Mouse (Mus musculus): ENCODE results near the gene Gm20388. TPM values are rescaled to one million over a fixed set of nuclear protein-coding genes. Genes with fewer than 3 reads are reported as not detected.

Gene Gm20388
- total RNA-seq, 1 experiment = 27.0 TPM

DNA sequence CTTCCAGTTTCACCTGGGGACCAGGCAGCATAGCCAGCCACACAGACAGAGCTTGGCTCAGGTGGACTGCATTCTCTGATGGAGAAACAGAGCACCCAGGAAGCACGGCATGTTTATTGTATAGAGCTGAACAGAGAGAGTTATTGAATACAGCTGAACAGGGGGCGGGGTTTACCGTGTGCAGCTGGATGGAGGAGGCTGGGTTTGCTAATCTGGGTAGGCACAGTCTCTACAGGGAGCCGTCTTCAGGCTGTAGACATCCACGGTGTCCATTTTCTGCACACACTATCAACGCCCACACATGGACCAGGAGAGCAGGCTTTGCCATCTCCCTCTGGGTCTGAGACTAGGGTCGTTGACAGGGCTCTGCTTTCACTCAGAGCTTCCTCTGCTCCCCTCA, 2363.2 kb downstream of the Gm20388 start:
- Histone ChIP-seq H3K27ac (ENCODE audit: insufficient read depth, low read depth, low read length, poor library complexity, severe bottlenecking) (no peak overlapping the region), H3K36me3 (ENCODE audit: control insufficient read depth, insufficient read depth, low read length, poor library complexity, severe bottlenecking) (no peaks in the 10 kb centered on the region), H3K9ac (ENCODE audit: insufficient read depth, low read depth, low read length, poor library complexity, severe bottlenecking) (no peak overlapping the region), H3K4me1 (ENCODE audit: control insufficient read depth in 2 of 2, insufficient read depth in 2 of 2, low read length in 2 of 2, poor library complexity in 1 of 2) (peaks cover 0 to 6% of the 10 kb centered on the region in 2 experiments; a peak in 2 of 4 replicates), H3K9me3 (ENCODE audit: control insufficient read depth, insufficient read depth, low read depth, low read length) (no peaks in the 10 kb centered on the region), H3K4me3 (ENCODE audit: insufficient read depth in 1 of 2, low read depth in 1 of 2, low read length in 2 of 2, poor library complexity in 1 of 2, severe bottlenecking in 1 of 2) (no peak overlapping the region)
- in situ Hi-C loops (cut with MboI; ENCODE audit: low sequenced_read_pairs in 2 of 2, unreplicated experiment in 2 of 2) = loop anchor here in 1 of 2 experiments (10.0 kb wide), 1 partner anchor 61 kb away; no protein-coding TSS in a partner anchor
- no peak for DNase-seq (ENCODE audit: low read depth, low spot score)
- no peak for TF ChIP-seq ZNF384 (IDR thresholded peaks at IDR 0.05; ENCODE audit: low read depth, low read length)
- TF ChIP-seq MAFK (IDR thresholded peaks at IDR 0.05; ENCODE audit: insufficient read depth, low read depth, low read length) = no peak
- no peak for TF ChIP-seq HCFC1 (IDR thresholded peaks at IDR 0.05; ENCODE audit: borderline replicate concordance, insufficient read depth, low read length)
- TF ChIP-seq ZC3H11A (IDR thresholded peaks at IDR 0.05; ENCODE audit: borderline replicate concordance, low read depth, low read length) = no peak
- no peak for TF ChIP-seq CHD2 (IDR thresholded peaks at IDR 0.05; ENCODE audit: low read depth, low read length)

DNA sequence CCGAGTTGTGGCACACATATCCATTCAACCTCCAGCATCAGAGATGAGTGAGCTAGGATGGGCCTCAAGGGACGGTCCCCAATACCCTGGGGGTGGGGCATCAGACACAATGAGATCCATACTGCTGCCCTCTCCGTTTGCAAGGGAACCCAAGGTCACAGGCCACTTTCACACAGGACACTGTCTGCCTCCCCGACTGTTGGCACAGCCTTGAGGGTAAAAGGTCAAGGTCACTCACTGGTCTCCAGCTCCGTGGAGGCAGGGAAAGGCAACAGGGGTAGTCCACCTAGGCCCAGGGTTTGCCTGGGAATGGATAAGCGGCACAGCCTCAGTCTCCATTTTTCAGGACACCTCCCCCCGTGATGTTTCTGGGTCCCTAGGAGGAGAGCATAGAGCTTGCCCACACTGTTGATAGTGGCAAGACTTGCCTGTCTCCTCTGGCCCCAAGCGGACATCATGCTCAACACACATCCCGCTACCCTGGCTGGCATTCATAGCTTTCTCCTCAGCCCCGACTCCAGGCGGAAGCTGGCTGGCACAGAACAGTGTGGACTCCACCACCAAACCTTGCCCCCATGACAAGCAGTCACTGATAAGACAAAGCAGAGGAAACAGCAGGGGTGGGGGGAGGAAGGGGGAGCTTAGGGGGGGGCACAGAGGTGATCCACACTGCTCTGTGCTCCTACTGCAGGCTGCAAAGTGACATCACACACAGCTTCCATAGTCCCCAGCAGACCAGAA, 2364.2 kb downstream of the Gm20388 start:
- no peak overlapping the region for H3K9ac ChIP-seq (ENCODE audit: insufficient read depth, low read depth, low read length, poor library complexity, severe bottlenecking)
- H3K36me3 ChIP-seq (ENCODE audit: control insufficient read depth, insufficient read depth, low read length, poor library complexity, severe bottlenecking) = no peaks in the 10 kb centered on the region
- H3K27ac ChIP-seq (ENCODE audit: insufficient read depth, low read depth, low read length, poor library complexity, severe bottlenecking) = no peak overlapping the region
- peaks cover 0 to 5% of the 10 kb centered on the region in 2 experiments; a peak in 1 of 4 replicates for H3K4me1 ChIP-seq (ENCODE audit: control insufficient read depth in 2 of 2, insufficient read depth in 2 of 2, low read length in 2 of 2, poor library complexity in 1 of 2)
- in situ Hi-C loops (cut with MboI; ENCODE audit: low sequenced_read_pairs in 2 of 2, unreplicated experiment in 2 of 2) = loop anchor here in 1 of 2 experiments (10.0 kb wide), 1 partner anchor 60 kb away; no protein-coding TSS in a partner anchor
- no peak for DNase-seq (ENCODE audit: low read depth, low spot score)
- no peaks in the 10 kb centered on the region for H3K9me3 ChIP-seq (ENCODE audit: control insufficient read depth, insufficient read depth, low read depth, low read length)
- no peak overlapping the region for H3K4me3 ChIP-seq (ENCODE audit: insufficient read depth in 1 of 2, low read depth in 1 of 2, low read length in 2 of 2, poor library complexity in 1 of 2, severe bottlenecking in 1 of 2)
- TF ChIP-seq ZC3H11A (IDR thresholded peaks at IDR 0.05; ENCODE audit: borderline replicate concordance, low read depth, low read length) = no peak
- TF ChIP-seq HCFC1 (IDR thresholded peaks at IDR 0.05; ENCODE audit: borderline replicate concordance, insufficient read depth, low read length) = no peak
- TF ChIP-seq CHD2 (IDR thresholded peaks at IDR 0.05; ENCODE audit: low read depth, low read length) = no peak
- TF ChIP-seq ZNF384 (IDR thresholded peaks at IDR 0.05; ENCODE audit: low read depth, low read length) = no peak
- no peak for TF ChIP-seq MAFK (IDR thresholded peaks at IDR 0.05; ENCODE audit: insufficient read depth, low read depth, low read length)

- no peak overlapping the region for H3K27ac ChIP-seq (ENCODE audit: insufficient read depth, low read depth, low read length, poor library complexity, severe bottlenecking)
- TF ChIP-seq ZNF384 (IDR thresholded peaks at IDR 0.05; ENCODE audit: low read depth, low read length) = no peak
- TF ChIP-seq MAFK (IDR thresholded peaks at IDR 0.05; ENCODE audit: insufficient read depth, low read depth, low read length) = no peak
- no peak for TF ChIP-seq ZC3H11A (IDR thresholded peaks at IDR 0.05; ENCODE audit: borderline replicate concordance, low read depth, low read length)
- TF ChIP-seq HCFC1 (IDR thresholded peaks at IDR 0.05; ENCODE audit: borderline replicate concordance, insufficient read depth, low read length) = no peak
Measured at GRCm38 (mm10) chr8:122276308-122276707, 2365.7 kb downstream of the Gm20388 start.

DNA sequence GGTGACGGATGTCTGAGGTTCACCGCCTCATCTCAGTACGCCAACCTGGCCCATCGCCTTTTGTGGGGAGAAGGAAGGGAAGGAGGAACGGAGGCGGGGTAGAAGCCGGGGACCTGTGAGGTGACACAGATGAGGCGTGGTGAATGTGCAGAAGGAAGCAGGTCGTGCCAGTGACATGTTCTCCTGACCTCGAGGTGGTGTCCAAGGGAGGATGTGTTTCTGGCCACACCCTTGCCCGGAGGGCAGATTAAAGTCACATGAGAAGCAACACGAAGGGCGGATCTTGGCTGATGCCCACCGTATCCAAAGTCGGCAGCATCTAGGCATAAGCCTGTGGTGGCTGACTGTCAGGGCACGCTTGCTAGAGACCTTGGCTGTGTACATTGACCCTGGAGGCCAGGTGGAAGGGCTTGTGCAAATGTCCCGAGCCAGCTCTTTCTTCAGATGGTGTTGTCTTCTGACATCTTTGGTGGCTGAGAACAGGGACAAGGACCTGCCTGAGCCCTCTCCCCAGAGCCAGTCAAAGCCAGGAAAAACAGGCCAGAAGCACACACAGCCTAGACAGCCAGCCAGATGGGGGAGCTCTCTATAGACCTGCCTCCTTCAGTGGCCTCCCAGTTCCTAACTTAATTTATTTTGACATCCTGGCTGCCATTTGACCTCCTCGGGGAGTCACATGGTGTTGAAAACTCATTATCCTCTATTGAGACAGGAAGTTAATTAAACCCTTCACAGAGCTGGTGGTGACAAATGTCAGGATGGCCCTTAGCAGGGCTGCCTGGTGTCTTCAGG, 2366.8 kb downstream of the Gm20388 start:
- DNase-seq (ENCODE audit: low read depth, low spot score) = no peak
- Histone ChIP-seq H3K36me3 (ENCODE audit: control insufficient read depth, insufficient read depth, low read length, poor library complexity, severe bottlenecking) (no peaks in the 10 kb centered on the region), H3K9ac (ENCODE audit: insufficient read depth, low read depth, low read length, poor library complexity, severe bottlenecking) (peak overlapping the region; percentile 37; the same call in 1 of the 2 replicates), H3K9me3 (ENCODE audit: control insufficient read depth, insufficient read depth, low read depth, low read length) (no peaks in the 10 kb centered on the region), H3K4me3 (ENCODE audit: insufficient read depth in 1 of 2, low read depth in 1 of 2, low read length in 2 of 2, poor library complexity in 1 of 2, severe bottlenecking in 1 of 2) (peak overlapping the region in 1 of 2 experiments; percentile 56; a peak in 1 of 4 replicates), H3K27ac (ENCODE audit: insufficient read depth, low read depth, low read length, poor library complexity, severe bottlenecking) (no peak overlapping the region), H3K4me1 (ENCODE audit: control insufficient read depth in 2 of 2, insufficient read depth in 2 of 2, low read length in 2 of 2, poor library complexity in 1 of 2) (peaks cover 0 to 5% of the 10 kb centered on the region in 2 experiments; a peak in 1 of 4 replicates)
- in situ Hi-C loops (cut with MboI; ENCODE audit: low sequenced_read_pairs in 2 of 2, unreplicated experiment in 2 of 2) = loop anchor here in 1 of 2 experiments (10.0 kb wide), 1 partner anchor 57 kb away; no protein-coding TSS in a partner anchor
- TF ChIP-seq ZC3H11A (IDR thresholded peaks at IDR 0.05; ENCODE audit: borderline replicate concordance, low read depth, low read length) (no peak), HCFC1 (IDR thresholded peaks at IDR 0.05; ENCODE audit: borderline replicate concordance, insufficient read depth, low read length) (no peak), MAFK (IDR thresholded peaks at IDR 0.05; ENCODE audit: insufficient read depth, low read depth, low read length) (no peak), ZNF384 (IDR thresholded peaks at IDR 0.05; ENCODE audit: low read depth, low read length) (no peak)

More at GRCm38 (mm10) chr8:122276308-122276707, 2365.7 kb downstream of the Gm20388 start:
- Histone ChIP-seq H3K4me1 (ENCODE audit: control insufficient read depth in 2 of 2, insufficient read depth in 2 of 2, low read length in 2 of 2, poor library complexity in 1 of 2) (peaks cover 0 to 5% of the 10 kb centered on the region in 2 experiments; a peak in 1 of 4 replicates), H3K36me3 (ENCODE audit: control insufficient read depth, insufficient read depth, low read length, poor library complexity, severe bottlenecking) (no peaks in the 10 kb centered on the region), H3K9ac (ENCODE audit: insufficient read depth, low read depth, low read length, poor library complexity, severe bottlenecking) (no peak overlapping the region), H3K9me3 (ENCODE audit: control insufficient read depth, insufficient read depth, low read depth, low read length) (no peaks in the 10 kb centered on the region), H3K4me3 (ENCODE audit: insufficient read depth in 1 of 2, low read depth in 1 of 2, low read length in 2 of 2, poor library complexity in 1 of 2, severe bottlenecking in 1 of 2) (no peak overlapping the region)
- in situ Hi-C loops (cut with MboI; ENCODE audit: low sequenced_read_pairs in 2 of 2, unreplicated experiment in 2 of 2) = loop anchor here in 1 of 2 experiments (10.0 kb wide), 1 partner anchor 58 kb away; no protein-coding TSS in a partner anchor
- DNase-seq (ENCODE audit: low read depth, low spot score) = no peak
